Mouse (Mus musculus) lung, adult 2 months (tissue): Measurements from ENCODE around the gene Magi2. TPM values are rescaled to one million over a fixed set of nuclear protein-coding genes. Genes with fewer than 3 reads are reported as not detected.

Source experiments
- DNase-seq: peaks from one replicate; pipeline ENCODE4 v3.0.0; 2022
- H3K4me1 ChIP-seq: fragments of 200-500 bp; 2 replicates; pipeline ENCODE4 v1.6.1; 2011; ENCODE audit warnings: low read length; ENCODE audit not compliant: control insufficient read depth, insufficient read depth
- H3K4me3 ChIP-seq: fragments of 200-500 bp; replicated peaks from 2 replicates; pipeline ENCODE3; 2011; ENCODE audit warnings: low read depth, mild to moderate bottlenecking, control low read depth, low read length; ENCODE audit errors: extremely low read depth
- CTCF ChIP-seq: fragments of 200-500 bp; IDR thresholded peaks from 2 replicates; pipeline ENCODE4 v1.5.1; 2011; ENCODE audit warnings: mild to moderate bottlenecking, low read length, control low read depth; ENCODE audit not compliant: insufficient read depth
- POLR2A ChIP-seq: fragments of 200-500 bp; IDR thresholded peaks from 2 replicates; pipeline ENCODE4 v1.6.1; 2011; ENCODE audit warnings: low read depth, mild to moderate bottlenecking, control low read depth, low read length, borderline replicate concordance; ENCODE audit errors: extremely low read depth
- WGBS: fragments of 180-500 bp; shearing (Covaris S2); methylation state at CpG from one replicate; pipeline ENCODE4 v1.1.7; 2018; 5-methylcytosine and 5-hydroxymethylcytosine counted together
- polyA plus RNA-seq: library from polyadenylated mRNA; depleted of rRNA; stranded (reverse); fragments of >200 nt; gene quantifications from 2 replicates; pipeline ENCODE4 v1.2.3, GENCODE M21; 2012

Gene Magi2
- polyA plus RNA-seq, 1 experiment: 2.7 TPM

GRCm38 (mm10) chr5:19972736-19973135 is 745.9 kb downstream of the Magi2 start:
- TF ChIP-seq CTCF (no peak), POLR2A (no peak)
- H3K4me1 ChIP-seq: no peaks in the 10 kb centered on the region
- H3K4me3 ChIP-seq: no peak overlapping the region
- no peak for DNase-seq
- WGBS: 63% methylated on average over 2 of the region's 2 CpGs

- Histone ChIP-seq H3K4me3 (no peak overlapping the region), H3K4me1 (no peaks in the 10 kb centered on the region)
- TF ChIP-seq CTCF (no peak), POLR2A (no peak)
- 84% methylated on average over 3 of the region's 3 CpGs for WGBS
- no peak for DNase-seq
Measured at GRCm38 (mm10) chr5:19973852-19974251, 747.0 kb downstream of the Magi2 start.

DNA sequence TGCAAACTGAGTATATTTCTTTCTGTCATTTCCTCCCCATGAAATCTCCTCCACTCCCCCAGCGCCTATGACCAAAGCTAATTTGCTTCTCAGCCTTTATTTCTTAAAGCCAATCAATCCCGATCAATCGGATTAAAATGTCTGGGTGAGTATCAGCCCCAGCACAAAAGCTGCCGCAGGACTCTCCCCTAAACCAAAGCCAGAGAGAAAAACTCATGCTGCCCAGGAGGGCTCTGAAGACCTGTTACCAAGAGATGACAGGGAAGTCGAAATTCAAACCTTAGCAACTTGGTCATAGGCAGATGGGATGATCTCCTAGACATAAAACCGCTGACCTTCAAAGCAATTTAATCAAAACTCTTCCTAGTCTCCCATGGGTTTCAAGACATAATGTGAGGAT is 754.7 kb downstream of the Magi2 start:
- TF ChIP-seq POLR2A (no peak), CTCF (no peak)
- no peak for DNase-seq
- Histone ChIP-seq H3K4me3 (no peak overlapping the region), H3K4me1 (no peaks in the 10 kb centered on the region)
- WGBS: 83% methylated on average over 6 of the region's 6 CpGs

GRCm38 (mm10) chr5:19982031-19982430 is 755.2 kb downstream of the Magi2 start:
- DNase-seq: no peak

DNA sequence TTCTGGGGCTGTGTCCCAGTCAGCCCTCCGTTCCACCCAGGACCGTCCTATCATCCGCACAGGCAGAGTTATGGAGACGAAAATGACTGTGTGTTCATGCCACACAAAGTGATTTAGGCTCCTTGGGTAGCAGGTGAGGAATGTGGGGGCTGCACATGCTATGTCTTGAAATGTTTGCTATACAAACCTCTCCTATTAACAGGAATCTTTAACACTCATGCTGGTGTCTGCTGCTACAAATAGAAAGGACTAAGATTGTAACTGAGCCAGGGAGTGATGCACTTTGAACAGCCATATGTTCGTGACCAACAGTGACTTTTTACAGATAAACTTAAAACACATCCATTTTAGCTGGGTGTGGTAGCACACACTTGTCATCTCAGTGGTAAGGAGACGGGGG is 772.6 kb downstream of the Magi2 start:
- 59% methylated on average over 6 of the region's 6 CpGs for WGBS
- H3K4me1 ChIP-seq: no peaks in the 10 kb centered on the region
- TF ChIP-seq POLR2A: no peak
- TF ChIP-seq CTCF: no peak
- H3K4me3 ChIP-seq: no peak overlapping the region
- DNase-seq: no peak

More at GRCm38 (mm10) chr5:19982031-19982430, 755.2 kb downstream of the Magi2 start:
- H3K4me3 ChIP-seq: no peak overlapping the region
- TF ChIP-seq CTCF: no peak
- TF ChIP-seq POLR2A: no peak
- 59% methylated on average over 3 of the region's 3 CpGs for WGBS
- no peaks in the 10 kb centered on the region for H3K4me1 ChIP-seq

DNA sequence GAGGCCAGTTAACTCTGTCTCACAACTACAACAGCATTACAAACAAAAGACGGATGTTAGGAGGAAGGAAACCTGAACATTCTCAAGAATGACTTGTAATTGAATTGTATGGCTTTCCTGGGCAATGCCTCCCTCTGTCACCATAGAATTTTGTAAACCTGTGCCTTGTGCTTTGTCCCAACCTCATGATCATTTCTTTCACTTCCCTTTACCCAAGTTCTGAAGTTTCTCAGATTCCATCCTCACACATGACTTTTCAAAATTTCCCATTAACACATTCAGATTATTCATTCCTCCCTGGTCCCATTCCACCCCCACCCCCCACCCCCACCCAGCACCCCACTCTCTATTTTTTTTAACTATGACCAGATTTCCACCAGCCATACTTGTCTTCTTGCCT is 773.1 kb downstream of the Magi2 start:
- TF ChIP-seq CTCF: no peak

GRCm38 (mm10) chr5:20006616-20007015 is 779.8 kb downstream of the Magi2 start:
- H3K4me1 ChIP-seq: no peaks in the 10 kb centered on the region
- no peak overlapping the region for H3K4me3 ChIP-seq
- TF ChIP-seq CTCF (no peak), POLR2A (no peak)
- DNase-seq: no peak
- WGBS: 56% methylated on average over 2 of the region's 2 CpGs

More for the DNA sequence above, 773.1 kb downstream of the Magi2 start:
- DNase-seq: no peak
- H3K4me3 ChIP-seq: no peak overlapping the region
- no peaks in the 10 kb centered on the region for H3K4me1 ChIP-seq
- WGBS: 48% methylated on average over 1 of the region's 1 CpGs

GRCm38 (mm10) chr5:20007246-20007645 is 780.4 kb downstream of the Magi2 start:
- no peak overlapping the region for H3K4me3 ChIP-seq
- 78% methylated on average over 8 of the region's 8 CpGs for WGBS
- TF ChIP-seq CTCF: no peak
- TF ChIP-seq POLR2A: no peak
- no peaks in the 10 kb centered on the region for H3K4me1 ChIP-seq
- no peak for DNase-seq

- Histone ChIP-seq H3K4me3 (no peak overlapping the region), H3K4me1 (no peaks in the 10 kb centered on the region)
- DNase-seq: no peak
- 68% methylated on average over 7 of the region's 7 CpGs for WGBS
- TF ChIP-seq POLR2A (no peak), CTCF (no peak)
Measured at GRCm38 (mm10) chr5:20010210-20010609, 783.4 kb downstream of the Magi2 start.

DNA sequence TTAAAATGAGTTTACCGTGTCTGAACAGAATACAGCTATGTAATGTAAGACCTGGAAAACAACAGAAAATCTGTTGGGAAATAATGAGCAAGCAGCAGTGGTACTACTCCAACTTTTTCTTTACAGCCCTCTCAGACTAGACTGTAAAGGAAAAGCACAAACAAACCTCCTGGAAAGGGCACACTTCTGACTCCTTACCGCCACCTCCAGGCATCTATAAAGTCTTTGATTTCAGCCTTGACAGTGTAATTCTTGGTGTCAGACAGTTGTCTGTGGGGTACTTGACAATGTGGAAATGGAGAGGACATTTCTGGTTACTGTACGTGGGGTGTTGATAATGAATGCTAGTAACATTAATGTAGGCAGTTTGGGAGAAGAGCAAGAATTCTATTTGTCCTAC is 791.2 kb downstream of the Magi2 start:
- 66% methylated on average over 3 of the region's 3 CpGs for WGBS
- no peak for DNase-seq
- no peak overlapping the region for H3K4me3 ChIP-seq
- no peaks in the 10 kb centered on the region for H3K4me1 ChIP-seq
- TF ChIP-seq CTCF: no peak
- no peak for TF ChIP-seq POLR2A
